Mouse (Mus musculus) CH12.LX (cell line): ENCODE results near the gene Plscr5. TPM values are rescaled to one million over a fixed set of nuclear protein-coding genes. Genes with fewer than 3 reads are reported as not detected.

Experiments used
- DNase-seq: peaks from one replicate; pipeline ENCODE4 v3.0.0-alpha.2; 2013; ENCODE audit errors: extremely low read depth
- H3K27ac ChIP-seq: 2 replicates; pipeline ENCODE4 v1.5.1; 2012; ENCODE audit warnings: low read depth, mild to moderate bottlenecking, control low read depth, moderate library complexity; ENCODE audit not compliant: insufficient read depth
- H3K27me3 ChIP-seq: replicated peaks from 2 replicates; pipeline ENCODE3; 2012; ENCODE audit warnings: inconsistent platforms
- H3K36me3 ChIP-seq, 2 experiments: replicated peaks in 1 of 2; 2 replicates each; pipeline versions ENCODE3 to v1.6.1; 2012; ENCODE audit warnings: inconsistent platforms in 1 of 2, low read length in 1 of 2, mild to moderate bottlenecking in 1 of 2, mixed read lengths in 1 of 2, moderate library complexity in 1 of 2; ENCODE audit not compliant: control insufficient read depth in 1 of 2, insufficient read depth in 1 of 2
- H3K4me1 ChIP-seq, 2 experiments: 2 replicates each; pipeline ENCODE4 v1.6.1; 2012; ENCODE audit warnings: inconsistent platforms in 1 of 2, moderate library complexity in 1 of 2; ENCODE audit not compliant: insufficient read depth in 2 of 2, control insufficient read depth in 1 of 2
- H3K4me2 ChIP-seq: 2 replicates; pipeline ENCODE4 v1.6.1; 2012; ENCODE audit warnings: low read depth, mild to moderate bottlenecking, control low read depth; ENCODE audit not compliant: poor library complexity, insufficient read depth, severe bottlenecking
- H3K4me3 ChIP-seq, 3 experiments: fragments of 150-350 bp in 1 of 3; sonication (generic) in 1 of 3; replicated peaks in 1 of 3; 2 replicates each; pipeline versions ENCODE3 to v1.5.1; 2011 to 2012; ENCODE audit warnings: low read depth in 2 of 3, low read length in 2 of 3, mild to moderate bottlenecking in 2 of 3, moderate library complexity in 2 of 3, control low read depth in 1 of 3, improper control_type of control experiment in 1 of 3, inconsistent platforms in 1 of 3, mixed read lengths in 1 of 3; ENCODE audit not compliant: poor library complexity in 1 of 3
- H3K79me2 ChIP-seq: replicated peaks from 2 replicates; pipeline ENCODE4 v1.6.1; 2012; ENCODE audit warnings: mild to moderate bottlenecking, moderate library complexity; ENCODE audit not compliant: control insufficient read depth, poor library complexity, insufficient read depth, severe bottlenecking; ENCODE audit errors: extremely low read depth
- H3K9ac ChIP-seq: 2 replicates; pipeline ENCODE4 v1.6.1; 2012; ENCODE audit warnings: low read depth, mild to moderate bottlenecking, control low read depth, moderate library complexity; ENCODE audit not compliant: insufficient read depth
- H3K9me3 ChIP-seq: replicated peaks from 2 replicates; pipeline ENCODE3; 2012; ENCODE audit warnings: low read length, inconsistent platforms, mixed read lengths
- CTCF ChIP-seq, 2 experiments: IDR thresholded peaks in 1 of 2; conservative IDR thresholded peaks in 1 of 2; 2 replicates each; pipeline ENCODE4 v1.5.1; 2011 to 2012; ENCODE audit warnings: low read depth in 2 of 2, low read length in 2 of 2, improper control_type of control experiment in 1 of 2, inconsistent platforms in 1 of 2, mild to moderate bottlenecking in 1 of 2, moderate library complexity in 1 of 2
- ELF1 ChIP-seq: IDR thresholded peaks from 2 replicates; pipeline ENCODE4 v1.6.1; 2014; ENCODE audit warnings: low read depth, mild to moderate bottlenecking, inconsistent platforms, low read length, improper control_type of control experiment
- IRF4 ChIP-seq: IDR thresholded peaks from 2 replicates; pipeline ENCODE4 v1.6.1; 2014; ENCODE audit warnings: low read depth, mild to moderate bottlenecking, inconsistent platforms, low read length, improper control_type of control experiment
- JUN ChIP-seq: IDR thresholded peaks from 2 replicates; pipeline ENCODE4 v1.6.1; 2011; ENCODE audit warnings: low read depth, mild to moderate bottlenecking, low read length, improper control_type of control experiment, moderate library complexity; ENCODE audit not compliant: insufficient read depth
- JUND ChIP-seq: conservative IDR thresholded peaks from 2 replicates; pipeline ENCODE4 v1.6.1; 2011; ENCODE audit warnings: low read depth, low read length, improper control_type of control experiment
- MAX ChIP-seq: IDR thresholded peaks from 2 replicates; pipeline ENCODE4 v1.6.1; 2011; ENCODE audit warnings: low read length, improper control_type of control experiment
- MAZ ChIP-seq: IDR thresholded peaks from 2 replicates; pipeline ENCODE4 v1.6.1; 2012; ENCODE audit warnings: low read depth, mild to moderate bottlenecking, inconsistent platforms, low read length, improper control_type of control experiment, moderate library complexity
- MXI1 ChIP-seq: IDR thresholded peaks from 2 replicates; pipeline ENCODE4 v1.6.1; 2011; ENCODE audit warnings: mild to moderate bottlenecking, low read depth, low read length, improper control_type of control experiment
- MYC ChIP-seq: IDR thresholded peaks from 2 replicates; pipeline ENCODE4 v1.6.1; 2011; ENCODE audit warnings: low read depth, mild to moderate bottlenecking, improper control_type of control experiment, low read length
- NELFE ChIP-seq: IDR thresholded peaks from 2 replicates; pipeline ENCODE4 v1.6.1; 2011; ENCODE audit warnings: low read depth, low read length, improper control_type of control experiment
- POLR2A ChIP-seq: IDR thresholded peaks from 2 replicates; pipeline ENCODE4 v1.6.1; 2011; ENCODE audit warnings: low read depth, mild to moderate bottlenecking, improper control_type of control experiment, low read length
- RAD21 ChIP-seq: IDR thresholded peaks from 2 replicates; pipeline ENCODE4 v1.6.1; 2011; ENCODE audit warnings: low read depth, mild to moderate bottlenecking, low read length, improper control_type of control experiment, moderate library complexity
- RCOR1 ChIP-seq: conservative IDR thresholded peaks from 2 replicates; pipeline ENCODE4 v1.6.1; 2012; ENCODE audit warnings: low read depth, mild to moderate bottlenecking, inconsistent platforms, low read length, improper control_type of control experiment
- SIN3A ChIP-seq: IDR thresholded peaks from 2 replicates; pipeline ENCODE4 v1.6.1; 2012; ENCODE audit warnings: low read length, improper control_type of control experiment, inconsistent platforms
- SMC3 ChIP-seq: IDR thresholded peaks from 2 replicates; pipeline ENCODE4 v1.6.1; 2011; ENCODE audit warnings: low read depth, low read length, improper control_type of control experiment
- TBP ChIP-seq: conservative IDR thresholded peaks from 2 replicates; pipeline ENCODE4 v1.6.1; 2011; ENCODE audit warnings: low read depth, low read length, improper control_type of control experiment
- USF2 ChIP-seq: conservative IDR thresholded peaks from 2 replicates; pipeline ENCODE4 v1.6.1; 2011; ENCODE audit warnings: low read depth, low read length, improper control_type of control experiment
- ZKSCAN1 ChIP-seq: IDR thresholded peaks from 2 replicates; pipeline ENCODE4 v1.6.1; 2012; ENCODE audit warnings: low read depth, inconsistent platforms, low read length, improper control_type of control experiment, borderline replicate concordance
- ZMIZ1 ChIP-seq: IDR thresholded peaks from 2 replicates; pipeline ENCODE4 v1.6.1; 2012; ENCODE audit warnings: low read depth, mild to moderate bottlenecking, inconsistent platforms, low read length, improper control_type of control experiment
- dilution Hi-C: fragments of 300-500 bp; cut with MboI; formaldehyde crosslinking; loops from 2 replicates; pipeline ENCODE4 v1.14.3; 2020; ENCODE audit warnings: low sequenced_read_pairs; ENCODE audit not compliant: extremely low pct_unique_long_range_greater_than_20kb, extremely low pct_ligation_motif_present
- in situ Hi-C: fragments of 300-500 bp; cut with MboI; formaldehyde crosslinking; loops from 3 replicates; pipeline ENCODE4 v1.14.3; 2019; ENCODE audit warnings: low sequenced_read_pairs, low pct_ligation_motif_present, low pct_unique_long_range_greater_than_20kb, mixed read lengths
- polyA plus RNA-seq: library from polyadenylated mRNA; unstranded; fragments of >175 nt; gene quantifications from 2 replicates; pipeline ENCODE4 v1.2.1, GENCODE M21; 2012; ENCODE audit warnings: low read depth; ENCODE audit not compliant: insufficient read length
- total RNA-seq, 2 experiments: library from RNA; depleted of rRNA; stranded (reverse); fragments of 300-350 nt in 1 of 2; fragments of >200 nt in 1 of 2; gene quantifications; 2 replicates each; pipeline ENCODE4 v1.2.3; 2012 to 2014

Gene Plscr5
- total and polyA plus RNA-seq, 3 experiments: not detected

GRCm38 (mm10) chr9:92207757-92208156, 15.0 kb downstream of the Plscr5 start:
- Histone ChIP-seq H3K27me3 (no peaks in the 10 kb centered on the region), H3K79me2 (no peaks in the 10 kb centered on the region), H3K36me3 (no peaks in the 10 kb centered on the region), H3K4me3 (peak overlapping the region; percentile 32 to 58 (median 53)), H3K9ac (peak overlapping the region; percentile 78), H3K4me2 (peak overlapping the region; percentile 97), H3K4me1 (peaks cover 0 to 16% of the 10 kb centered on the region in 2 experiments; a peak in 1 of 4 replicates), H3K27ac (no peak overlapping the region), H3K9me3 (no peaks in the 10 kb centered on the region)
- in situ Hi-C loops: loop anchor here (25.0 kb wide), 1 partner anchor 405 kb away; no protein-coding TSS in a partner anchor
- no peak for TF ChIP-seq MXI1
- no peak for TF ChIP-seq IRF4
- no peak for TF ChIP-seq RAD21
- TF ChIP-seq JUND: no peak
- no peak for TF ChIP-seq POLR2A
- TF ChIP-seq ZMIZ1: no peak
- peak; percentile 16 for DNase-seq
- dilution Hi-C loops: no loop called here

DNA sequence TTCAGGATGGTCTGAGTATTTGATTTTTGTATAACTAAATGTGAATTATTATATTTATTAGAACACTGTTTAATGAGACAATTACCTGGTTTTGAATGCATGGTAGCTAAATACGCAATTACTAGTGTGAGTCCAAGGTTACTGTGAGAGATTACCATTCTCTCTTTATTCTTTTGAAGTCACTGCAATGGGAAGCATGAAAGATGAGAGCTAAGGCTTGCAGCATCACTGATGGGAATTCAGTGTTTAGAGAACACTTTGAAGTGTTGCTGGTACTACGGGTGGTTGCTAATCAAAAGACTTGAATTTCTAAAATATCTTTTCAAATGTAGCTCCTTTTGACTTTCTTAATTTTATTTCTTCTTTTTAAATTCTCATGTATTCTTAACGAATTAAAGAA, 17.1 kb downstream of the Plscr5 start:
- Histone ChIP-seq H3K4me2 (no peak overlapping the region), H3K4me3 (no peak overlapping the region), H3K27ac (no peak overlapping the region), H3K4me1 (peaks cover 0 to 10% of the 10 kb centered on the region in 2 experiments; a peak in 1 of 4 replicates), H3K9me3 (no peaks in the 10 kb centered on the region), H3K9ac (no peak overlapping the region), H3K79me2 (no peaks in the 10 kb centered on the region), H3K27me3 (no peaks in the 10 kb centered on the region), H3K36me3 (no peaks in the 10 kb centered on the region)
- dilution Hi-C loops: no loop called here
- no peak for TF ChIP-seq TBP
- no peak for TF ChIP-seq RAD21
- DNase-seq: no peak
- in situ Hi-C loops: loop anchor here (25.0 kb wide), 1 partner anchor 402 kb away; no protein-coding TSS in a partner anchor

- Histone ChIP-seq H3K79me2 (no peaks in the 10 kb centered on the region), H3K9me3 (no peaks in the 10 kb centered on the region)
- TF ChIP-seq MYC (no peak), USF2 (no peak), SMC3 (no peak), IRF4 (no peak), RCOR1 (no peak), NELFE (no peak), ZKSCAN1 (no peak), MAX (no peak), SIN3A (no peak), JUN (no peak), MAZ (no peak), MXI1 (no peak), CTCF (conservative IDR thresholded peaks at IDR 0.05 in 1 of 2, IDR thresholded peaks at IDR 0.05 in 1 of 2; ENCODE audit: low read depth in 2 of 2, low read length in 2 of 2) (no peak), ELF1 (no peak)
- TF ChIP-seq, all 38 proteins: peak for 0
- in situ Hi-C loops (loop anchor here (25.0 kb wide), 1 partner anchor 402 kb away; no protein-coding TSS in a partner anchor), dilution Hi-C loops (no loop called here)
- H3K4me2 ChIP-seq: peak overlapping the region; percentile 29; the same call in 1 of the 2 replicates
- H3K9ac ChIP-seq: no peak overlapping the region
- H3K4me1 ChIP-seq: peaks cover 0 to 10% of the 10 kb centered on the region in 2 experiments; a peak in 1 of 4 replicates
- no peaks in the 10 kb centered on the region for H3K27me3 ChIP-seq
- H3K36me3 ChIP-seq: no peaks in the 10 kb centered on the region
- no peak overlapping the region for H3K27ac ChIP-seq
- no peak overlapping the region for H3K4me3 ChIP-seq
- no peak for DNase-seq
These were observed 17.7 kb downstream of the Plscr5 start for GRCm38 (mm10) chr9:92210386-92210967.
